8 mouse cellular contexts compared by ENCODE assay signal in the genomic region with DNA sequence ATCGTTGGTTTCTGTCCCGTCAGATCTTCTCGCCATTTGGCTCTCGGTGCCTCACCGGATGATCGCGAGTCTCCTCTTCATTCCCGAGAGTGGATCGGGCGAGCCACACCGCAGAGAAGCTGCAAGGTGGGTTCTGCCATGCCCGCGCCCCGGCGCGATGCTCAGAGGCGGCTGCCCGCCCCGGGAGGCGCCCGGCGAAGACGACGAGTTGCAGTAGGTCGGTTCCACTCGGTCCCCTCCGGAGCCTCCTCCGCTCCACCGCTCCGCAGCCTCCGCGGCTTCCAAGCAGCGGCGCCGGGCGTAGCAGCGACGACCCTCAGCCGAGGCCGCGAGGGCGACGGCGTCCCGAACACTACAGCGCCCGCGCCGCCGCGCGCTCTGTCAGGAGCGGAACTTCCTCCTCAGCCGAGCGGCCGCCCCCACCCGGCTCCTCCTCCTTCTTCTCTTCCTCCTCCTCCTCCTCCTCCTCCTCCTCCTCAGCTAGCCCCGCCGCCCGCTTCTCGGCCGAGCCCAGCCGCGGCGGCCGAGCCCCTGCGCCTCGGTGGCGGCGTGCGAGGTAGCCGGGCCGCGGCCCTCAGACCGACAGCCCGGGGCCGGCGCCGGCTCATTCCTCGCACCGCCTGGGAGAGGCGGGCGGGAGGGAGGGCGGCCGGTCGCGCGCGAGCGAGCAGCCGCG. TPM values are rescaled to one million over a fixed set of nuclear protein-coding genes. Genes with fewer than 3 reads are reported as not detected.
DNase-seq lines count a peak whose midpoint lies in the region; ATAC-seq and TF ChIP-seq lines count a peak whose summit lies in the region.

A gene (minus strand): TSS at position 417 of the 676 bp plus-strand sequence.

- H3K27me3 ChIP-seq in hindbrain, postnatal 0 days (ENCODE audit: insufficient read depth, low read length) = no peaks in the 10 kb centered on the region

- under 1% methylated on average over 62 of the region's 92 CpGs for WGBS in hindbrain, postnatal 0 days

- no peaks in the 10 kb centered on the region for H3K36me3 ChIP-seq in hindbrain, postnatal 0 days (ENCODE audit: insufficient read depth, low read length)

- peak; percentile 86 for ATAC-seq in activated CD4-positive, CD25-positive, alpha-beta regulatory T cell, adult 4 months
- ATAC-seq in hindbrain, postnatal 0 days = peak; percentile 89
- ATAC-seq in megakaryocyte-erythroid progenitor cell, adult 5-6 weeks (replicated peaks; ENCODE audit: low FRiP score, low TSS enrichment, poor library complexity, severe bottlenecking) = peak; percentile 56

- peak within 1 kb of the TSS; percentile 92 for H3K4me2 ChIP-seq in hindbrain, postnatal 0 days (ENCODE audit: low read depth, low read length)

- peak within 1 kb of the TSS; percentile 90 for H3K9ac ChIP-seq in hindbrain, postnatal 0 days (replicated peaks; ENCODE audit: low read length)

- peak within 1 kb of the TSS; percentile 73 for H3K4me3 ChIP-seq in gastrocnemius, adult 2 months
- peak within 1 kb of the TSS; percentile 86 for H3K4me3 ChIP-seq in hindbrain, postnatal 0 days (ENCODE audit: low read length)

- TF ChIP-seq CTCF in gastrocnemius, adult 2 months (IDR thresholded peaks at IDR 0.05) = no peak
- no peak for TF ChIP-seq CTCF in hindbrain, postnatal 0 days (IDR thresholded peaks at IDR 0.05; ENCODE audit: low read depth)

- intact Hi-C loops in gastrocnemius, adult 2 months (cut with DNase I) = loop anchor here (5.0 to 10.0 kb wide), 3 partner anchors 120 to 520 kb away; a partner anchor contains a TSS
- intact Hi-C loops in left cerebral cortex, postnatal 14 days (cut with DNase I) = loop anchor here (10.0 kb wide), 1 partner anchor 110 kb away; no protein-coding TSS in a partner anchor

- DNase-seq in cerebellum, postnatal 4 days (ENCODE audit: low spot score in 2 of 2) = peak; percentile 53 to 79
- DNase-seq in gastrocnemius, adult 2 months = peak; percentile 92
- peak; percentile 87 for DNase-seq in hindbrain, postnatal 0 days (ENCODE audit: low spot score)
- DNase-seq in left cerebral cortex, postnatal 14 days (ENCODE audit: low spot score in 2 of 2) = peak; percentile 75 to 85
- peak; percentile 82 for DNase-seq in right cerebral cortex, postnatal 14 days
- DNase-seq in urinary bladder, postnatal 36 days (ENCODE audit: low spot score in 2 of 2) = peak; percentile 72 to 86

- peak within 1 kb of the TSS; percentile 93 for H3K27ac ChIP-seq in gastrocnemius, adult 2 months
- H3K27ac ChIP-seq in hindbrain, postnatal 0 days = peak within 1 kb of the TSS; percentile 97

- H3K4me1 ChIP-seq in hindbrain, postnatal 0 days (ENCODE audit: insufficient read depth, low read length) = peaks cover 13% of the 10 kb centered on the region; the same call in 1 of the 2 replicates

- no peaks in the 10 kb centered on the region for H3K9me3 ChIP-seq in hindbrain, postnatal 0 days (ENCODE audit: low read length)

RNA-seq across cellular contexts. Expression of the gene that starts here (rescaled TPM):
- 10 to 100 TPM; 15.7 to 32.8 TPM for polyA plus RNA-seq in activated CD4-positive, CD25-positive, alpha-beta regulatory T cell, adult 4 months (2017; shearing (Covaris generic))
- total RNA-seq in gastrocnemius, adult 2 months (2021) = 10 to 100 TPM; 20.3 to 24.8 TPM
- total RNA-seq in hindbrain, postnatal 0 days (2014; rRNA removed) = 44.3 and 49.0 TPM in 2 replicates
- 73.2 and 88.3 TPM in 2 replicates for polyA plus RNA-seq in hindbrain, postnatal 0 days (2015; fragmentation: Nextera tagmentation; extraction: Ambion mirVana)
- 100 to 1,000 TPM; 148 TPM for total RNA-seq in left cerebral cortex, postnatal 14 days (2021)
- total RNA-seq in megakaryocyte-erythroid progenitor cell, adult 5-6 weeks (2014; fragmentation: Nextera tagmentation) = 23.6 and 24.6 TPM in 2 replicates
- total RNA-seq in megakaryocyte-erythroid progenitor cell, adult 5-6 weeks (2017) = 50.7 and 115 TPM in 2 replicates

Comparison
In these comparisons a context has a peak if more than half of its experiments do, and no peak if none do; other contexts are left out.
1. Peak in every context shown above with its lines: DNase-seq, ATAC-seq, H3K4me3 ChIP-seq and H3K27ac ChIP-seq.